Mouse (Mus musculus): ENCODE results near the gene Mastl. TPM values are rescaled to one million over a fixed set of nuclear protein-coding genes. Genes with fewer than 3 reads are reported as not detected.

Gene Mastl
- polyA plus RNA-seq, 1 experiment: 0.25 TPM

DNA sequence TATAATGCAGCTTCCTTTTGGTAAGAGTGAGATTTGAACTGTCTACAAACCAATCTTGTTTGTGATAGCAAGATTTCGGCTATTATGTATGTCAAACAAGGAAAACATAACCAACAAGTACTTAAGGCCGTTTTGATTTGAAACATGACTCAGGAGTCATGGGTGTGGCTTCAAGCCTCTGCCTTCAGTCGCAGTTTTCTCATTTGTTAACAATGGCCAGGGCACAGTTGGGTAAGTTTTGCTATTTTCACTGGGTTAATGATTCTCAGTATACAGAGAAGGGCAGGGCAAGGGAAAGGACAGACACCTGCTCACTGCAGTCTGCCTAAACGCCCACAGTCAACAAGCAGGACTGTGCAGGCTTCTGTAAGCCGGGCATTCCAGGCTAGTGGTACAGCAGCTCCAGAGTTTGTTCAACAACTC lies 614 bp downstream of the Mastl start:
- DNase-seq (ENCODE audit: low read depth in 1 of 2, low spot score in 2 of 2): no peak
- Histone ChIP-seq H3K4me3 (ENCODE audit: extremely low read depth, insufficient read depth, insufficient read length) (peak overlapping the region; percentile 67), H3K27me3 (ENCODE audit: control insufficient read depth, insufficient read depth, low read length) (no peaks in the 10 kb centered on the region), H3K36me3 (ENCODE audit: control insufficient read depth, insufficient read depth, low read length) (no peaks in the 10 kb centered on the region), H3K4me1 (ENCODE audit: control insufficient read depth, insufficient read depth, insufficient read length) (peaks cover 9% of the 10 kb centered on the region; the same call in 1 of the 2 replicates), H3K27ac (ENCODE audit: insufficient read depth, low read length) (no peak overlapping the region; the same call in 1 of the 2 replicates)
- 2% methylated on average over 5 of the region's 5 CpGs for WGBS
- TF ChIP-seq CTCF (IDR thresholded peaks at IDR 0.05; ENCODE audit: extremely low read depth, insufficient read depth, insufficient read length, insufficient replicate concordance) (no peak), POLR2A (IDR thresholded peaks at IDR 0.05; ENCODE audit: low read depth, low read length) (no peak)

DNA sequence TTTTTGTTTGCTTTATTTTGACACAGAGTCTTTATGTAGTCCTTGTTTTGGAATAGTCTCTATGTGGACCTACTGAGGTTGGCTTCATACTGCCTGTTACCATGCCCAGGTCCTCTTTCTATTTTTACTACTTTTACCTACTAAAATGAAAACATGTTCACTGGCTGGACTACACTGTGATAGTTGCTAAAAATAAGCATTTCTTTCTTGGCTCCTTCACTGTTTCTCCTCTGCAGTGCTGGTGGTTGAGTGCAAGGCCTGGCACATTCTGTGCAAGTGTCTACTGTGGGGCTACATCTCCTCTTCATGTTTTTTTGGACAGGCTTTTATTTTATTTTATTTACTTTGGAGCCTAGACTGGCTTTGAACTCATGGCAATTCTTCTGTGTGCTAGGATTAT lies 36.3 kb downstream of the Mastl start:
- no peak for DNase-seq (ENCODE audit: low read depth in 1 of 2, low spot score in 2 of 2)
- H3K36me3 ChIP-seq (ENCODE audit: control insufficient read depth, insufficient read depth, low read length): peaks cover 2% of the 10 kb centered on the region; the same call in 1 of the 2 replicates
- TF ChIP-seq POLR2A (IDR thresholded peaks at IDR 0.05; ENCODE audit: low read depth, low read length) (no peak), CTCF (IDR thresholded peaks at IDR 0.05; ENCODE audit: extremely low read depth, insufficient read depth, insufficient read length, insufficient replicate concordance) (no peak)

DNA sequence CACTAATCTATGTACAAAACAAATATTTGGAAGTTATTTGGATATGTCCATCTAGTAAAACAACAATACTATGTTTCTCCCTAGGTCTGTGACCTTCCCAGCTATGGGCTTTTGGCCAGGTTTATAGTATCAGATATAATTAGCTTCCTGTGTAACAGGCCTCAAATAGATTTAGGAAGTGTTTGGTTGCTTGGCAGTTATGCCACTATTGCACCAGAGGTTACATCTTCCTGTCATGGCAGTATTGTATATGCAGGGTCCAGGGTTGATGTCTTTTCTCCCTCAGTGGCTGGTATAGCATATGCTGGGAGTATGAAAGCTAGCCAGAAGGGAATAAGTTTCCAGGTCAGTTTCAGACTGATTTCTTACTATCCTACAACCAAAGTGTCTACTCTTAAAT lies 53.6 kb downstream of the Mastl start:
- Histone ChIP-seq H3K27ac (ENCODE audit: insufficient read depth, low read length) (no peak overlapping the region), H3K36me3 (ENCODE audit: control insufficient read depth, insufficient read depth, low read length) (peaks cover 5% of the 10 kb centered on the region; the same call in 1 of the 2 replicates), H3K27me3 (ENCODE audit: control insufficient read depth, insufficient read depth, low read length) (no peaks in the 10 kb centered on the region), H3K4me1 (ENCODE audit: control insufficient read depth, insufficient read depth, insufficient read length) (no peaks in the 10 kb centered on the region), H3K4me3 (ENCODE audit: extremely low read depth, insufficient read depth, insufficient read length) (no peak overlapping the region)
- TF ChIP-seq POLR2A (IDR thresholded peaks at IDR 0.05; ENCODE audit: low read depth, low read length): no peak
- no peak for DNase-seq (ENCODE audit: low read depth in 1 of 2, low spot score in 2 of 2)

More for the DNA sequence above, 36.3 kb downstream of the Mastl start:
- no peaks in the 10 kb centered on the region for H3K27me3 ChIP-seq (ENCODE audit: control insufficient read depth, insufficient read depth, low read length)
- H3K4me1 ChIP-seq (ENCODE audit: control insufficient read depth, insufficient read depth, insufficient read length): no peaks in the 10 kb centered on the region
- H3K27ac ChIP-seq (ENCODE audit: insufficient read depth, low read length): no peak overlapping the region
- H3K4me3 ChIP-seq (ENCODE audit: extremely low read depth, insufficient read depth, insufficient read length): no peak overlapping the region

DNA sequence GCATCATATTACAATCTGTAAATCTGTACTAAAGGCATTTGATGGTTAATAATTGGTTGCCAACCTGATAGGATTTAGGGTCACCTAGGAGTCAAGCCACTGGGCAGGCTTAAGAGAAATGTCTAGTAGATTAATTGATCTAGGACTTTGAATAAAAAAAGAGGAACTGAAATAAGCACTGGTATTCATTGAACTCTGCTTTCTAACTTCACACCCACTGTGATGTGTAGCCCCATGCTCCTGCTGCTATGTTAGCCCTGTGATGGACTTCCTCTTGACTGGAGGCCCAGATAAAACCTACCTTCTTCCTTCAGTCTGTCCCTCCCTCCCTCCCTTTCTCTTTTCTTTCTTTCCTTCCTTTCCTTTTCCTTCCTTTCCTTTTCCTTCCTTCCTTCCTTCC lies 58.8 kb downstream of the Mastl start:
- H3K4me1 ChIP-seq (ENCODE audit: control insufficient read depth, insufficient read depth, insufficient read length): peaks cover 2% of the 10 kb centered on the region; the same call in 1 of the 2 replicates
- peaks cover 17% of the 10 kb centered on the region for H3K36me3 ChIP-seq (ENCODE audit: control insufficient read depth, insufficient read depth, low read length)
- DNase-seq (ENCODE audit: low read depth in 1 of 2, low spot score in 2 of 2): no peak
- no peaks in the 10 kb centered on the region for H3K27me3 ChIP-seq (ENCODE audit: control insufficient read depth, insufficient read depth, low read length)
- TF ChIP-seq POLR2A (IDR thresholded peaks at IDR 0.05; ENCODE audit: low read depth, low read length): no peak
- no peak for TF ChIP-seq CTCF (IDR thresholded peaks at IDR 0.05; ENCODE audit: extremely low read depth, insufficient read depth, insufficient read length, insufficient replicate concordance)
- H3K27ac ChIP-seq (ENCODE audit: insufficient read depth, low read length): no peak overlapping the region
- no peak overlapping the region for H3K4me3 ChIP-seq (ENCODE audit: extremely low read depth, insufficient read depth, insufficient read length)

DNA sequence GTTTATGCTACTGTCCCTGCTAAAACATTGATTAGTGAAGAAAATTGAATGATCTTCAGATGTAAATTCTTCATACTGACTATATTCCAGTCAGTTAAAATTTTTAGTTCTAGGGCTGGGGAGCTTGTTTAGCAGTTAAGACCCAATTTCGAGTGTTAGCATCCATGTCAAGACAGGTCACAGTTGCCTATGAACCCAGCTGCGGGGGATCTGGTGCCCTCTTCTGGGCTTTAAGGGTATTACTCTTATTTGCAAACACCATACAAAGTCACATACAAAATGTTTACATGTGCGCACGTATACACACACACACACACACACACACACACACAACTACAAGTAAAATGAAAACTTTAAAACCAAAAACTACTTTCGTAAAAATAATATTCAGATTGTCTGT lies 63.6 kb downstream of the Mastl start:
- Histone ChIP-seq H3K36me3 (ENCODE audit: control insufficient read depth, insufficient read depth, low read length) (peaks cover 31% of the 10 kb centered on the region), H3K4me3 (ENCODE audit: extremely low read depth, insufficient read depth, insufficient read length) (no peak overlapping the region), H3K27ac (ENCODE audit: insufficient read depth, low read length) (no peak overlapping the region), H3K4me1 (ENCODE audit: control insufficient read depth, insufficient read depth, insufficient read length) (peaks cover 6% of the 10 kb centered on the region), H3K27me3 (ENCODE audit: control insufficient read depth, insufficient read depth, low read length) (no peaks in the 10 kb centered on the region)
- DNase-seq (ENCODE audit: low read depth in 1 of 2, low spot score in 2 of 2): peak; percentile 15 to 27
- WGBS: 50% methylated on average over 5 of the region's 5 CpGs
- TF ChIP-seq POLR2A (IDR thresholded peaks at IDR 0.05; ENCODE audit: low read depth, low read length) (no peak), CTCF (IDR thresholded peaks at IDR 0.05; ENCODE audit: extremely low read depth, insufficient read depth, insufficient read length, insufficient replicate concordance) (peak; percentile 58; the same call in 1 of the 2 replicates)

DNA sequence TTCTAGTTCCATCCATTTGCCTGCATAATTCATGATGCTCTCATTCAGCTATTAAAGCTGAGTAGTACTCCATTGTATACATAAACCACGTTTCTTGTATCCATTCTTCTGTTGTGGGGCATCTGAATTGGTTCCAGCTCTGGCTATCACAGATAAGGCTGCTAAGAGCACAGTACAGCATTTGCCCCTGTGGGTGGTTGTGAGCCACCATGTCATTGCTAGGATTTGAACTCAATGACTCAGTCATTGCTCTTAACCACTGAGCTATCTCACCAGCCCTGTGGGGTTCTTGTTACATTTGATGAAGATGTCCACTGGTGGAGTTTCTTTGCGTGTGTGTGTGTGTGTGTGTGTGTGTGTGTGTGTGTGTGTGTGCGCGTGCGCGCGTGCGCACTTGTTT lies 71.3 kb downstream of the Mastl start:
- 93% methylated on average over 8 of the region's 8 CpGs for WGBS
- no peak overlapping the region for H3K27ac ChIP-seq (ENCODE audit: insufficient read depth, low read length)
- H3K4me1 ChIP-seq (ENCODE audit: control insufficient read depth, insufficient read depth, insufficient read length): peaks cover 4% of the 10 kb centered on the region
- TF ChIP-seq POLR2A (IDR thresholded peaks at IDR 0.05; ENCODE audit: low read depth, low read length): no peak
- no peak for TF ChIP-seq CTCF (IDR thresholded peaks at IDR 0.05; ENCODE audit: extremely low read depth, insufficient read depth, insufficient read length, insufficient replicate concordance)
- no peaks in the 10 kb centered on the region for H3K27me3 ChIP-seq (ENCODE audit: control insufficient read depth, insufficient read depth, low read length)
- no peak for DNase-seq (ENCODE audit: low read depth in 1 of 2, low spot score in 2 of 2)
- H3K4me3 ChIP-seq (ENCODE audit: extremely low read depth, insufficient read depth, insufficient read length): no peak overlapping the region
- peaks cover 15% of the 10 kb centered on the region for H3K36me3 ChIP-seq (ENCODE audit: control insufficient read depth, insufficient read depth, low read length)

DNA sequence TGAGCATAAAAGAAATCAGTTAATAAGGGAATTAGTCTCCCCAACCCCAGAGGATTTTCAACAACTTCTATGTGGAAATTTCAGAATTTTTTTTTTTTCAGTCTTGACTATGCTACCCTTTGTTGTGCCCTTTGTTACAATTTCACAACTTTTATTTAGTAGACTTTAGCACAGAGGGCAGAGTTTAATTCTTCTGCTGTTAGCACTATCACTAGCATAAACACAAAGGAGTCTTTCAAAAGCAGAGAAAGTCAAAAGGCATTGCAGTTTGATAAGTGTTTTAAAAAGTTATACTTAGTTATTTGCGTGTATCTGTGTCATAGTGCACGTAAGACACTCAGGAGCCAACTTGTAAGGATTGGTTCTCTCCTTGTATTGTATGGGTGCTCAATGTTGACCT lies 77.2 kb downstream of the Mastl start:
- DNase-seq (ENCODE audit: low read depth in 1 of 2, low spot score in 2 of 2): no peak
- Histone ChIP-seq H3K4me3 (ENCODE audit: extremely low read depth, insufficient read depth, insufficient read length) (no peak overlapping the region), H3K27ac (ENCODE audit: insufficient read depth, low read length) (no peak overlapping the region), H3K27me3 (ENCODE audit: control insufficient read depth, insufficient read depth, low read length) (no peaks in the 10 kb centered on the region), H3K36me3 (ENCODE audit: control insufficient read depth, insufficient read depth, low read length) (peaks cover 24% of the 10 kb centered on the region), H3K4me1 (ENCODE audit: control insufficient read depth, insufficient read depth, insufficient read length) (no peaks in the 10 kb centered on the region)
- TF ChIP-seq POLR2A (IDR thresholded peaks at IDR 0.05; ENCODE audit: low read depth, low read length) (no peak), CTCF (IDR thresholded peaks at IDR 0.05; ENCODE audit: extremely low read depth, insufficient read depth, insufficient read length, insufficient replicate concordance) (no peak)
- 96% methylated on average over 2 of the region's 2 CpGs for whole genome bisulfite sequencing
